Mouse (Mus musculus): ENCODE results near the gene Phldb2. TPM values are rescaled to one million over a fixed set of nuclear protein-coding genes. Genes with fewer than 3 reads are reported as not detected.

Gene Phldb2
- polyA plus RNA-seq, 1 experiment = 1.8 TPM

GRCm38 (mm10) chr16:45940701-45941100 lies 12.7 kb downstream of the Phldb2 start:
- H3K4me1 ChIP-seq (replicated peaks; ENCODE audit: control insufficient read depth, insufficient read depth, low read length) = no peaks in the 10 kb centered on the region
- no peak for DNase-seq
- H3K27ac ChIP-seq (ENCODE audit: control insufficient read depth, insufficient read depth, low read length) = no peak overlapping the region

GRCm38 (mm10) chr16:45939436-45939835 lies 14.0 kb downstream of the Phldb2 start:
- TF ChIP-seq CTCF (IDR thresholded peaks at IDR 0.05; ENCODE audit: borderline replicate concordance, control insufficient read depth, extremely low read depth, insufficient read depth, low read length, poor library complexity) (no peak), POLR2A (IDR thresholded peaks at IDR 0.05; ENCODE audit: control insufficient read depth, extremely low read depth, insufficient read depth, low read length, poor library complexity) (no peak)
- Histone ChIP-seq H3K4me3 (ENCODE audit: control insufficient read depth, insufficient read depth, low read length) (no peak overlapping the region), H3K27ac (ENCODE audit: control insufficient read depth, insufficient read depth, low read length) (no peak overlapping the region), H3K27me3 (ENCODE audit: control insufficient read depth, insufficient read depth, low read length) (no peaks in the 10 kb centered on the region), H3K36me3 (ENCODE audit: control insufficient read depth, insufficient read depth, low read length) (no peaks in the 10 kb centered on the region), H3K4me1 (replicated peaks; ENCODE audit: control insufficient read depth, insufficient read depth, low read length) (no peaks in the 10 kb centered on the region)
- 97% methylated on average over 3 of the region's 3 CpGs for WGBS
- DNase-seq = no peak

More at GRCm38 (mm10) chr16:45940701-45941100, 12.7 kb downstream of the Phldb2 start:
- no peak for TF ChIP-seq POLR2A (IDR thresholded peaks at IDR 0.05; ENCODE audit: control insufficient read depth, extremely low read depth, insufficient read depth, low read length, poor library complexity)
- no peak for TF ChIP-seq CTCF (IDR thresholded peaks at IDR 0.05; ENCODE audit: borderline replicate concordance, control insufficient read depth, extremely low read depth, insufficient read depth, low read length, poor library complexity)
- H3K4me3 ChIP-seq (ENCODE audit: control insufficient read depth, insufficient read depth, low read length) = no peak overlapping the region
- 66% methylated on average over 2 of the region's 2 CpGs for WGBS
- H3K36me3 ChIP-seq (ENCODE audit: control insufficient read depth, insufficient read depth, low read length) = no peaks in the 10 kb centered on the region
- no peaks in the 10 kb centered on the region for H3K27me3 ChIP-seq (ENCODE audit: control insufficient read depth, insufficient read depth, low read length)

- WGBS = 76% methylated on average over 2 of the region's 2 CpGs
- TF ChIP-seq POLR2A (IDR thresholded peaks at IDR 0.05; ENCODE audit: control insufficient read depth, extremely low read depth, insufficient read depth, low read length, poor library complexity) (no peak), CTCF (IDR thresholded peaks at IDR 0.05; ENCODE audit: borderline replicate concordance, control insufficient read depth, extremely low read depth, insufficient read depth, low read length, poor library complexity) (no peak)
Measured at GRCm38 (mm10) chr16:45937381-45937780, 16.0 kb downstream of the Phldb2 start.

GRCm38 (mm10) chr16:45936521-45936920 lies 16.9 kb downstream of the Phldb2 start:
- Histone ChIP-seq H3K27me3 (ENCODE audit: control insufficient read depth, insufficient read depth, low read length) (no peaks in the 10 kb centered on the region), H3K4me1 (replicated peaks; ENCODE audit: control insufficient read depth, insufficient read depth, low read length) (no peaks in the 10 kb centered on the region), H3K4me3 (ENCODE audit: control insufficient read depth, insufficient read depth, low read length) (no peak overlapping the region), H3K36me3 (ENCODE audit: control insufficient read depth, insufficient read depth, low read length) (no peaks in the 10 kb centered on the region), H3K27ac (ENCODE audit: control insufficient read depth, insufficient read depth, low read length) (no peak overlapping the region)
- TF ChIP-seq POLR2A (IDR thresholded peaks at IDR 0.05; ENCODE audit: control insufficient read depth, extremely low read depth, insufficient read depth, low read length, poor library complexity) (no peak), CTCF (IDR thresholded peaks at IDR 0.05; ENCODE audit: borderline replicate concordance, control insufficient read depth, extremely low read depth, insufficient read depth, low read length, poor library complexity) (no peak)
- DNase-seq = no peak
- WGBS = 76% methylated on average over 2 of the region's 2 CpGs

More at GRCm38 (mm10) chr16:45937381-45937780, 16.0 kb downstream of the Phldb2 start:
- Histone ChIP-seq H3K27ac (ENCODE audit: control insufficient read depth, insufficient read depth, low read length) (no peak overlapping the region), H3K36me3 (ENCODE audit: control insufficient read depth, insufficient read depth, low read length) (no peaks in the 10 kb centered on the region), H3K4me3 (ENCODE audit: control insufficient read depth, insufficient read depth, low read length) (no peak overlapping the region), H3K4me1 (replicated peaks; ENCODE audit: control insufficient read depth, insufficient read depth, low read length) (no peaks in the 10 kb centered on the region), H3K27me3 (ENCODE audit: control insufficient read depth, insufficient read depth, low read length) (no peaks in the 10 kb centered on the region)
- DNase-seq = no peak

- DNase-seq = no peak
- TF ChIP-seq CTCF (IDR thresholded peaks at IDR 0.05; ENCODE audit: borderline replicate concordance, control insufficient read depth, extremely low read depth, insufficient read depth, low read length, poor library complexity) (no peak), POLR2A (IDR thresholded peaks at IDR 0.05; ENCODE audit: control insufficient read depth, extremely low read depth, insufficient read depth, low read length, poor library complexity) (no peak)
- no peak overlapping the region for H3K27ac ChIP-seq (ENCODE audit: control insufficient read depth, insufficient read depth, low read length)
Measured at GRCm38 (mm10) chr16:45935956-45936483, 17.4 kb downstream of the Phldb2 start.

GRCm38 (mm10) chr16:45934721-45935407 lies 18.5 kb downstream of the Phldb2 start:
- DNase-seq = no peak
- H3K27me3 ChIP-seq (ENCODE audit: control insufficient read depth, insufficient read depth, low read length) = no peaks in the 10 kb centered on the region
- no peak for TF ChIP-seq POLR2A (IDR thresholded peaks at IDR 0.05; ENCODE audit: control insufficient read depth, extremely low read depth, insufficient read depth, low read length, poor library complexity)
- TF ChIP-seq CTCF (IDR thresholded peaks at IDR 0.05; ENCODE audit: borderline replicate concordance, control insufficient read depth, extremely low read depth, insufficient read depth, low read length, poor library complexity) = no peak
- no peak overlapping the region for H3K4me3 ChIP-seq (ENCODE audit: control insufficient read depth, insufficient read depth, low read length)
- H3K27ac ChIP-seq (ENCODE audit: control insufficient read depth, insufficient read depth, low read length) = no peak overlapping the region
- H3K4me1 ChIP-seq (replicated peaks; ENCODE audit: control insufficient read depth, insufficient read depth, low read length) = no peaks in the 10 kb centered on the region
- no peaks in the 10 kb centered on the region for H3K36me3 ChIP-seq (ENCODE audit: control insufficient read depth, insufficient read depth, low read length)
- WGBS = 79% methylated on average over 2 of the region's 2 CpGs

More at GRCm38 (mm10) chr16:45935956-45936483, 17.4 kb downstream of the Phldb2 start:
- no peak overlapping the region for H3K4me3 ChIP-seq (ENCODE audit: control insufficient read depth, insufficient read depth, low read length)
- WGBS = 81% methylated on average over 3 of the region's 3 CpGs
- H3K4me1 ChIP-seq (replicated peaks; ENCODE audit: control insufficient read depth, insufficient read depth, low read length) = no peaks in the 10 kb centered on the region
- H3K27me3 ChIP-seq (ENCODE audit: control insufficient read depth, insufficient read depth, low read length) = no peaks in the 10 kb centered on the region
- no peaks in the 10 kb centered on the region for H3K36me3 ChIP-seq (ENCODE audit: control insufficient read depth, insufficient read depth, low read length)

Measured in thymus, adult 2 months (tissue).